16 mouse cellular contexts compared by ENCODE assay signal in genomic region chr5:105678243-105678642, GRCm38 (mm10).
"Had no signal": no experiment of that assay in that cellular context is flagged by ENCODE, and none has a peak within 500 bp of the region (broad histone marks: within the 10 kb centered on the region; RNA-seq: fewer than 3 reads in every experiment).

No protein-coding gene starts in this region.

- H3K36me3 ChIP-seq: lung, embryonic 15.5 days; midbrain, embryonic 13.5 days; midbrain, embryonic 15.5 days; neural tube, embryonic 12.5 days had no signal

- H3K27ac ChIP-seq: liver, embryonic 14.5 days; lung, embryonic 15.5 days; macrophage; midbrain, embryonic 13.5 days; midbrain, embryonic 15.5 days; neural tube, embryonic 12.5 days had no signal

- DNase-seq: lung, adult 2 months; lung, postnatal 14 days; lung, postnatal 36 days; right cerebral cortex, postnatal 14 days; thymus, adult 18-20 months; thymus, postnatal 14 days; thymus, postnatal 36 days had no signal

- H3K4me3 ChIP-seq: lung, embryonic 15.5 days; megakaryocyte, embryonic 14.5 days; midbrain, embryonic 13.5 days; midbrain, embryonic 15.5 days; neural tube, embryonic 12.5 days had no signal

- H3K9me3 ChIP-seq: lung, embryonic 15.5 days; megakaryocyte, embryonic 14.5 days; midbrain, embryonic 13.5 days; midbrain, embryonic 15.5 days; neural tube, embryonic 12.5 days had no signal

- H3K27me3 ChIP-seq: lung, embryonic 15.5 days; midbrain, embryonic 13.5 days; midbrain, embryonic 15.5 days; neural tube, embryonic 12.5 days had no signal

- H3K9ac ChIP-seq: liver, embryonic 14.5 days; lung, embryonic 15.5 days; midbrain, embryonic 13.5 days; midbrain, embryonic 15.5 days; neural tube, embryonic 12.5 days had no signal

- ATAC-seq: lung, postnatal 0 days; midbrain, embryonic 13.5 days; midbrain, embryonic 15.5 days had no signal

- H3K4me2 ChIP-seq: lung, embryonic 15.5 days; midbrain, embryonic 11.5 days; midbrain, embryonic 13.5 days; midbrain, embryonic 15.5 days; neural tube, embryonic 12.5 days had no signal
